Mouse (Mus musculus) kidney, adult 2 months (tissue): Measurements from ENCODE around the gene Col28a1. TPM values are rescaled to one million over a fixed set of nuclear protein-coding genes. Genes with fewer than 3 reads are reported as not detected.

Experiments used
- DNase-seq: peaks from one replicate; pipeline ENCODE4 v3.0.0; 2021
- H3K27ac ChIP-seq: fragments of 200-500 bp; 2 replicates; pipeline ENCODE4 v1.5.1; 2012; ENCODE audit warnings: low read depth, low read length, control low read depth, inconsistent platforms; ENCODE audit not compliant: insufficient read depth
- H3K27me3 ChIP-seq: fragments of 200-500 bp; replicated peaks from 2 replicates; pipeline ENCODE4 v1.6.1; 2012; ENCODE audit warnings: mild to moderate bottlenecking, moderate library complexity, low read length, inconsistent platforms; ENCODE audit not compliant: control insufficient read depth, insufficient read depth
- H3K36me3 ChIP-seq: fragments of 200-500 bp; 2 replicates; pipeline ENCODE4 v1.6.1; 2012; ENCODE audit warnings: mild to moderate bottlenecking, moderate library complexity, low read length, inconsistent platforms; ENCODE audit not compliant: control insufficient read depth, insufficient read depth
- H3K4me1 ChIP-seq: fragments of 200-500 bp; 2 replicates; pipeline ENCODE4 v1.6.1; 2011; ENCODE audit warnings: low read length; ENCODE audit not compliant: control insufficient read depth, insufficient read depth
- H3K4me3 ChIP-seq: fragments of 200-500 bp; 2 replicates; pipeline ENCODE4 v1.5.1; 2011; ENCODE audit warnings: mild to moderate bottlenecking, low read depth, low read length, control low read depth; ENCODE audit not compliant: insufficient read depth
- CTCF ChIP-seq: fragments of 200-500 bp; conservative IDR thresholded peaks from 2 replicates; pipeline ENCODE4 v1.5.1; 2011; ENCODE audit warnings: low read depth, mild to moderate bottlenecking, control low read depth, low read length, moderate library complexity, mixed read lengths; ENCODE audit not compliant: insufficient read depth, insufficient read length
- POLR2A ChIP-seq: fragments of 200-500 bp; IDR thresholded peaks from one replicate; pipeline ENCODE4 v1.6.1; 2011; ENCODE audit warnings: low read depth, low read length, control low read depth
- WGBS: fragments of 180-500 bp; shearing (Covaris S2); methylation state at CpG from one replicate; pipeline ENCODE4 v1.1.7; 2018; 5-methylcytosine and 5-hydroxymethylcytosine counted together
- polyA plus RNA-seq: library from polyadenylated mRNA; depleted of rRNA; stranded (reverse); fragments of >200 nt; gene quantifications from 2 replicates; pipeline ENCODE4 v1.2.3, GENCODE M21; 2012

The Col28a1 gene
- polyA plus RNA-seq, 1 experiment: 0.13 TPM

GRCm38 (mm10) chr6:8126545-8126944 lies 65.9 kb downstream of the Col28a1 start:
- no peak for TF ChIP-seq POLR2A
- TF ChIP-seq CTCF: no peak
- no peak overlapping the region for H3K27ac ChIP-seq
- WGBS: 66% methylated on average over 3 of the region's 3 CpGs

GRCm38 (mm10) chr6:8119116-8119515 lies 73.3 kb downstream of the Col28a1 start:
- WGBS: 54% methylated on average over 2 of the region's 2 CpGs

More at GRCm38 (mm10) chr6:8126545-8126944, 65.9 kb downstream of the Col28a1 start:
- Histone ChIP-seq H3K36me3 (no peaks in the 10 kb centered on the region), H3K27me3 (no peaks in the 10 kb centered on the region), H3K4me3 (no peak overlapping the region), H3K4me1 (no peaks in the 10 kb centered on the region)
- no peak for DNase-seq

DNA sequence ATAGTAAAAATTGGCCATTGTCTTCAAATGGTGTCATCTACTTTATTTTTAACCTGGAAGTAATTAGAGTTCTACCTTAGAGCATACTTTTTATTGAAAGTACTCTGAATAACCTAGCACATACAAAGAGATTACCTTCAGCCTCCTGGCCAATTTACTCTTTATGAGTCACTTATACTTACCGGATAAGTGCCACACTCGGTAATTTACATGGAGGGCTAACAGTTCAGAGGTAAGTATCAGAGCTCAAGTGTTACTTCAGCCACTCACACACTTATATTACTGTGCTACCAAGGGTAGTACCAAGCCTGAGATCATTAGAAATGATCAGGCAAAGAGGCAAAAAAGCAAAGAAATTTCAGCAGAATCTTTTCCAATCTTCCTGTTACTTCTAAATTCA lies 73.8 kb downstream of the Col28a1 start:
- 71% methylated on average over 2 of the region's 2 CpGs for WGBS
- TF ChIP-seq CTCF: no peak
- TF ChIP-seq POLR2A: no peak
- no peak for DNase-seq
- no peak overlapping the region for H3K27ac ChIP-seq
- H3K4me1 ChIP-seq: no peaks in the 10 kb centered on the region
- H3K27me3 ChIP-seq: no peaks in the 10 kb centered on the region
- H3K4me3 ChIP-seq: no peak overlapping the region
- H3K36me3 ChIP-seq: no peaks in the 10 kb centered on the region

More at GRCm38 (mm10) chr6:8119116-8119515, 73.3 kb downstream of the Col28a1 start:
- Histone ChIP-seq H3K27ac (no peak overlapping the region), H3K27me3 (no peaks in the 10 kb centered on the region), H3K4me3 (no peak overlapping the region), H3K4me1 (no peaks in the 10 kb centered on the region), H3K36me3 (no peaks in the 10 kb centered on the region)
- no peak for DNase-seq
- TF ChIP-seq CTCF: no peak
- TF ChIP-seq POLR2A: no peak

DNA sequence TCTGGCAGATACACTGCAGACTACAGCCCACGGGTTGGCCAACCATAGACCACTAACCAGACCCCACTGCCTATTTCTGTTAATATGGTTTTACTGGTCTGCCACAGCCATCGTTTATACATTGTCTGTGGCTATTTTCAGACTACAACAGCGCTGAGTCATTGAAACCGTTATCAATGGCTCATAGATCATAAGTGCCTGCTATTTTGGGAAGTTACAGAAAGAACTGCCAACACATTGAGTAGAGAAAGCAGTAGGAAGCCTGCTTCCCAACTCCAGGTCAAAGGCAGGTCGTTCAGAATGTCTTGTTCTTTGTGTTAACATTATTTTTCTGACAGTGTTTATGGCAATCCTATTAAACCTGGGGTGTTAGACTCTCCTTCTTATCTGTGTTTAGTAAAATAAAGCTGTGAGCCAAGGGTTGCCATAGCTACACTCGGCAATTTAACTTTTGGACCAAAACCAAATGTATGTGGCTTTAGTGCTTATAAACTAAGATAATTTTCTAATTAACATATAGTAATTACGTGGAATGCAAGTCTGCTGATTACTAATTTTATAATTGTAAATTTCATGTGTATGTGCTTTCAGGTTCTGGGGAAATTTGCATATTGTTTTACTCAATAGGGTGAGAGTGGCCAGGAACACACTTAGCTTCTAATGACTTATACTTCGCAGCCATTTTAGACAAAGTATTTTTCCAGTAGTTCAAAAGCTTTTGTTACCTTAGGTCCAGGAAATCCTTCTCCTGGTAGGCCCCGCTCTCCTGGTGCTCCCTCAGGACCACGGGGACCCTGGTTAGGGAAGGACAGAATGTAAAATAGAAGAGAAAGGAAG lies 86.3 kb downstream of the Col28a1 start:
- no peak overlapping the region for H3K27ac ChIP-seq
- H3K27me3 ChIP-seq: no peaks in the 10 kb centered on the region
- H3K36me3 ChIP-seq: no peaks in the 10 kb centered on the region
- DNase-seq: no peak
- WGBS: 63% methylated on average over 10 of the region's 10 CpGs
- no peaks in the 10 kb centered on the region for H3K4me1 ChIP-seq
- no peak overlapping the region for H3K4me3 ChIP-seq
- TF ChIP-seq CTCF (no peak), POLR2A (no peak)

GRCm38 (mm10) chr6:8101224-8101623 lies 91.2 kb downstream of the Col28a1 start:
- Histone ChIP-seq H3K4me3 (no peak overlapping the region), H3K4me1 (no peaks in the 10 kb centered on the region), H3K27ac (no peak overlapping the region), H3K27me3 (no peaks in the 10 kb centered on the region), H3K36me3 (no peaks in the 10 kb centered on the region)
- no peak for DNase-seq
- TF ChIP-seq CTCF (no peak), POLR2A (no peak)

DNA sequence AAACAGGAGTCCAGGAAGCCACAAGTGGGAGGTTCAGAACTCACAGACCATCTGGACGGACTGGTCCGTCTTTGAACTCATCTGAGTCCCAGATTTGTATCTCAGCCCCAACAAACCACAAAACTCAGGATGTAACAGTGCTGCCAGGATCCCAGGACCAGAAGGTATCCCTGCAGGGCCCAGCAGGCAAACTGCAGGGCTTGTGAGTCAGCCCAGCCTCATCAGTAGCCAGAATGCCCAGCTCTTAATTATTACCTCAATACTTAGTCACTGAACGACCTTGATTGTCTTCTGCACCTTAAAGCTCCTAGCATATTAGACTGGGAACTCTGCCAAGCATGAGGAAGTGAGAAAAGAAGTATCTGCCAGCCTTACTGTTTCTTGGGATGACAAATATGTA lies 96.6 kb downstream of the Col28a1 start:
- Histone ChIP-seq H3K4me1 (no peaks in the 10 kb centered on the region), H3K4me3 (no peak overlapping the region), H3K27me3 (no peaks in the 10 kb centered on the region), H3K27ac (no peak overlapping the region), H3K36me3 (no peaks in the 10 kb centered on the region)
- TF ChIP-seq POLR2A: no peak
- no peak for TF ChIP-seq CTCF
- WGBS: 30% methylated on average over 3 of the region's 3 CpGs
- DNase-seq: no peak

GRCm38 (mm10) chr6:8094160-8094953 lies 98.1 kb downstream of the Col28a1 start:
- Histone ChIP-seq H3K27me3 (no peaks in the 10 kb centered on the region; the same call in 1 of the 2 replicates), H3K4me1 (no peaks in the 10 kb centered on the region), H3K4me3 (no peak overlapping the region), H3K36me3 (no peaks in the 10 kb centered on the region), H3K27ac (no peak overlapping the region)
- TF ChIP-seq CTCF (no peak), POLR2A (no peak)
- 48% methylated on average over 8 of the region's 8 CpGs for WGBS
- DNase-seq: no peak
